Mouse (Mus musculus): ENCODE measurements around the gene Six2.

DNA sequence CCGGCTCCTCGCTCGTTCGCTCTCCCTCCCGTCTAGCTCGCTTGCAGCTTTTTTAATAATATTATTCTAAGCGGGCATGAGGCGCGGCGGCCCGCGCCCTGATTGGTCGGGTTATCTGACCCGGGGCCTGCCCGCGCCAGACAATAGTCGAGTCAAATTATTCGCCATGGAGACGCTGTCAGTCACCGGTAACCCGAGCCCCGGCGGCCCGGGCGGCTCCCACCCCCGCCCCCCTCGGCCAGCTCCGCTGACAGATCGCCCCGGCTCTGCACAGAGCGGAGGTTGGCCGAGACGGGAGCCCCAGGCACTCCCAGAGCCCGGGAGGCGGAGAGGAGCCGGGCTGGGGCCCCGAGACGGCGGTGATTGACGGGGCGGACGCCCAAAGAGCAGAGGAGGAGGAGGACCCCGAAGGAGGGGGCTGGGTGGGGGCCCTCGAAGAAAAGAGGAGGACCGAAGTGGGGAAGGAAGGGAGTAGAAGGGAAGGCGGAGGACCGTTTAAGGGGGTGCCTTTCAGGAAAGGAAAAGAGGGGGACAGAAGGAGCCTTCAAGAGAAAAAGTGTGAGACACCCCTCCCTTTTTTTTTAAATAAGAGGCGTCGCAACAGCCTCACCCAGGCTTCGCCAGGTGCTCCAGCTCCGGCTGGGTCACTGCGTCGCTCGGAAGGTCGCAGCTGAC, at the start of gene Six2:
- TF ChIP-seq POLR2A (IDR thresholded peaks at IDR 0.05; ENCODE audit: low read depth, low read length), result no peak
- no peak for TF ChIP-seq CTCF (IDR thresholded peaks at IDR 0.05; ENCODE audit: extremely low read depth, insufficient read depth, insufficient read length, insufficient replicate concordance)
